In the genomic region with DNA sequence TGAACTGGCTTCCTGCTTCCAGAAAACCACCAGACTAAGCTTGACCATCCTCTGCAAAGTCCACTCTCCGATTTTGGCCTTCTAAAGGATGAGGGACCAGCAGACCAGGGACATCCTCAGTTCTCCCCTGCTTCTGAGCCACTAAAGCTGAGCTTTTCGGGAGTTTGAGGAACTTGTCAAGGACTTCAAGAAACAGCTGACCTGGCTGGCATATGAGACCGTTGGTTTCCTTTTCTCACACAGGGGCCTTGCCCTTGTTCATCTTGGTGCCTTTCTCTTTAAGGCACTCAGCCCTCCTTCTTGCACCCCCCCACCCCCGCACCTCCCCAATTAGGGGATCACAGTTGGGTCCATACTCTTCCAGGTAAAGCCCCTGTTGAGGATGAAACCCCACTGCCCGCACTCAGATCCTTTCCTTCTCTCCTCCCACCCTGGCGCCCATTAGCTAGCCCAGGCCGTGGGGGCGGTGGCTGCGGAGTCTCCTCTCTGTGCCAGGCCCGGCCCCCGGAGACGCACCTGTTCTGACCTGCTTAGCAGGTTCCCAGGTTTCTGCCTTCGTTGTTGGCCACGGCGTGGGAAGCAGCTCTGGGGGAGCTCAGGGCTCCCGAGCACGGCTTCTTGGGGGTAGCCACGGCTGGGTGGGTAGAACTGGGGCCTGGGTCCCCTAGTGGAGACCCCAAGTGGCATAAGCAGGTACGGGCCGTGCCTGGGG, we compare ENCODE assay signal across 10 mouse cellular contexts. TPM values are rescaled to one million over a fixed set of nuclear protein-coding genes. Genes with fewer than 3 reads are reported as not detected.
DNase-seq lines count a peak whose midpoint lies in the region; ATAC-seq and TF ChIP-seq lines count a peak whose summit lies in the region.
"Had no signal": no experiment of that assay in that cellular context is flagged by ENCODE, and none has a peak within 500 bp of the region (broad histone marks: within the 10 kb centered on the region; RNA-seq: fewer than 3 reads in every experiment).

A gene (plus strand): TSS at position 255 of the 712 bp plus-strand sequence.

- H3K9me3 ChIP-seq in kidney, embryonic 16.5 days (ENCODE audit: low read length), result no peaks in the 10 kb centered on the region
- H3K9me3 ChIP-seq: neural tube, embryonic 13.5 days had no signal

- H3K27me3 ChIP-seq in liver, adult 2 months (ENCODE audit: control insufficient read depth, insufficient read depth, low read length), result no peaks in the 10 kb centered on the region
- no peaks in the 10 kb centered on the region for H3K27me3 ChIP-seq in kidney, embryonic 16.5 days (ENCODE audit: insufficient read depth, low read length)

- TF ChIP-seq CTCF in liver, adult 2 months (IDR thresholded peaks at IDR 0.05; ENCODE audit: low read depth, low read length), result no peak

- 50% methylated on average over 20 of the region's 20 CpGs for WGBS in liver, adult 2 months
- WGBS in kidney, embryonic 16.5 days, result 38% methylated on average over 20 of the region's 20 CpGs

- 0 out of 2 replicates have a peak within 1 kb of the TSS, but pooled peaks have one; percentile 24 for H3K9ac ChIP-seq in liver, adult 2 months (ENCODE audit: low read depth, low read length)
- peak within 1 kb of the TSS; percentile 20; the same call in 1 of the 2 replicates for H3K9ac ChIP-seq in kidney, embryonic 16.5 days (replicated peaks; ENCODE audit: low read length)
- H3K9ac ChIP-seq: neural tube, embryonic 13.5 days had no signal

- peak within 1 kb of the TSS; percentile 38 for H3K4me2 ChIP-seq in kidney, embryonic 16.5 days (replicated peaks; ENCODE audit: low read depth, low read length)
- H3K4me2 ChIP-seq: neural tube, embryonic 13.5 days had no signal

- no peaks in the 10 kb centered on the region for H3K36me3 ChIP-seq in liver, adult 2 months (ENCODE audit: control insufficient read depth, insufficient read depth, low read length)
- no peaks in the 10 kb centered on the region for H3K36me3 ChIP-seq in kidney, embryonic 16.5 days (ENCODE audit: insufficient read depth, low read length)
- H3K36me3 ChIP-seq: neural tube, embryonic 13.5 days had no signal

- no peak within 1 kb of the TSS for H3K27ac ChIP-seq in liver, adult 2 months (replicated peaks; ENCODE audit: insufficient read depth, low read depth, low read length)
- H3K27ac ChIP-seq in kidney, embryonic 16.5 days (ENCODE audit: low read length), result no peak within 1 kb of the TSS; the same call in 1 of the 2 replicates
- H3K27ac ChIP-seq: neural tube, embryonic 13.5 days had no signal

- H3K4me3 ChIP-seq in liver, adult 2 months (ENCODE audit: insufficient read depth, low read depth, low read length), result peak within 1 kb of the TSS; percentile 34; the same call in 1 of the 2 replicates
- H3K4me3 ChIP-seq in kidney, embryonic 16.5 days (ENCODE audit: low read length), result peak within 1 kb of the TSS; percentile 15; the same call in 1 of the 2 replicates
- H3K4me3 ChIP-seq: neural tube, embryonic 13.5 days had no signal

- DNase-seq in liver, adult 2 months (ENCODE audit: extremely low read depth, low read depth, low spot score), result no peak
- DNase-seq in liver, result no peak
- peak; percentile 71 for DNase-seq in lung, postnatal 10 days
- peak; percentile 86 for DNase-seq in urinary bladder, postnatal 14 days (ENCODE audit: low spot score)
- DNase-seq in embryo, embryonic 10.5 days (ENCODE audit: low spot score), result no peak
- no peak for DNase-seq in right cerebral cortex, postnatal 36 days (ENCODE audit: low spot score in 2 of 2)
- DNase-seq in retina, embryonic 14.5 days (ENCODE audit: low spot score), result no peak
- DNase-seq: thymus, adult 18-20 months had no signal

- H3K79me2 ChIP-seq in liver, adult 2 months (ENCODE audit: control insufficient read depth, insufficient read depth, low read length), result no peaks in the 10 kb centered on the region

- peak; percentile 62; the same call in 1 of the 2 replicates for ATAC-seq in kidney, embryonic 16.5 days (ENCODE audit: low FRiP score, low TSS enrichment)

- no peaks in the 10 kb centered on the region for H3K4me1 ChIP-seq in liver, adult 2 months (ENCODE audit: control insufficient read depth, insufficient read depth, low read length)
- peaks cover 16% of the 10 kb centered on the region for H3K4me1 ChIP-seq in kidney, embryonic 16.5 days (ENCODE audit: insufficient read depth, low read length)
- H3K4me1 ChIP-seq: neural tube, embryonic 13.5 days had no signal

- TF ChIP-seq POLR2A in liver, adult 2 months (IDR thresholded peaks at IDR 0.05; ENCODE audit: extremely low read depth, insufficient read depth, low read length), result no peak

RNA-seq across cellular contexts. Expression of the gene that starts here (rescaled TPM):
- 0.09 and 0.20 TPM in 2 replicates for total RNA-seq in liver, adult 2 months (2014; rRNA removed)
- 0.09 and 0.16 TPM in 2 replicates for polyA plus RNA-seq in liver, adult 2 months (2012; rRNA removed)
- polyA plus RNA-seq in kidney, embryonic 16.5 days (2015; fragmentation: Nextera tagmentation; extraction: Ambion mirVana), result 4.7 and 4.8 TPM in 2 replicates

Comparison
In these comparisons a context has a peak if more than half of its experiments do, and no peak if none do; other contexts are left out.
1. DNase-seq: peak in lung, postnatal 10 days (single experiment) and urinary bladder, postnatal 14 days (single experiment); none in liver, adult 2 months (single experiment), liver (single experiment), embryo, embryonic 10.5 days (single experiment), right cerebral cortex, postnatal 36 days (0 of 2) and retina, embryonic 14.5 days (single experiment).